Mouse (Mus musculus) lung, postnatal 14 days (tissue): ENCODE data around the gene Prss12.
"Not testable (repeated sequence)": the region's sequence is repeated elsewhere in the genome, so short reads cannot be mapped to it uniquely, and the experiment has no call there.

Experiments used
- DNase-seq: peaks from one replicate; pipeline ENCODE4 v3.0.0; 2021

Prss12 gene

DNA sequence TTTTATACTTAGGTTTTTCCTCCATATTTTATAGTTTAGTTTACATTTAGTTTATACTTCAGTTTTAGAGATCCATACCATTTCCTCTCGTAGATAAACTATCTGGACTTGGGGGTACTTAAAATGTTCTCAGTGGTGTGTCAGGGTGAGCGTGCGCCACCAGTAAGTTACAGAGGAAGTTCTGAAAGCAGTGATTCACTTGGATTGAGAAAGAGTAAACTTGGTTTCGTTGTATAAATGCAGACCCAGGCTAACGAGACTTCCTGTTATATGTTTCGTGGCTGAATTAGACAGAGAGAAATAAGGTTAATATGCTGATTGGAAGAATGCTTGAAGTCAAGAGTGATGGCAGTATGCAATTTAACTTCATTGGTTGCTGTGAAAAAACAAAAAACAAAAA, 34.6 kb downstream of the Prss12 start:
- no peak for DNase-seq

DNA sequence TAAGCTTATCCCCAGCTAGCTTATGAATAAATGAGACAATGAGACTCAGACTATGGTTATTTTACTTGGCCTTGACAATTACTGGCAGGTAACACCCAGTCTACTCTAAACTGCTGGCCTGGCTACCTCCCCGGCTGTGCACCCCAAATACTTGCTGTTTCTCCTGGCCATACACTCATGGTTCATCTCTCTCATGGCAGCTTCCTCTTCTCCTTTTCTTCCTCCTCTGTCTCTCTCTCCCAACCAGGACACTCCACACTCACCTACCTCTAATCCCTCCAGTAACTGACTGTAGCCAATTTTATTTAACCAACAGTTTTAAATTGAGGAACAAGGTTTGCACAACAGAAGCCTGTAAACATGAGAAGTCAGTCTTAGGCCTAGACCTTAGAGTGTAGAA, 45.1 kb downstream of the Prss12 start:
- DNase-seq = no peak

DNA sequence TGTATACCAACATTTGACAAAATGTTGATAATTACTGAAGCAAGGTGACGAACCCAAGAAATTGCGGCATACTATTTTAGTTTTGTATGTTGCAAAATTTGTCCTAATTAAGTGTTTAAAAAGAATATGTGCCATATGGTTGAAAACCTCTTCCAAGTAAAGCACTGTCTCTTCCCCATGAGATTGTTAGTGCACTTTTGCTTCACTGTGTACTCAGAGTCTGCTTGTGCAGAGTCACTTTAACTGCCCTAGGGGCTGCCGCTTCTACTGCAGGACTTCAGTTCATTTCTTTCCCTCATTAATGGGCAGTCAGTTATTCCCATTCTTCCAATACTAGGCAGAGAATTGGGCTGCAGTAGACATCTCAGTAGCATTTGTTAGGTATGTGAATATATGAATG, 46.5 kb downstream of the Prss12 start:
- no peak for DNase-seq

DNA sequence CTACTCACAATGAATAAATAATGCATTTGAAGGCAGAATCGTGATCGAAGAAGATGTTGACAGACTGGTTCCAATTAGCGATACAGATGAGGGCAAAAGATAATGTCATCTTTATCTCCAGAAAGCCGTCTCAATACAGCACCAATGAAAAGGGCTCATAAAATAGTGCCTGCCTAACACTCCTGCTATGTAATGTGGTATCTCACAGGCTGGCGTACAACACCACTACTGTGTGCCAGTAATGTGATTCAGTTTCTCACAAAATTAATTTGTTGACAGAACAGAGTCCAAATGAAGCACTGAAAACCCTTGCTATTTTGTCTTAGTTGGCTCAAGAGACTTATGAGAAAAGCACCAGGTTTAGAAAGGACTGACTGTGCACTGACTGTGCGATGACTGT, 48.4 kb downstream of the Prss12 start:
- no peak for DNase-seq

DNA sequence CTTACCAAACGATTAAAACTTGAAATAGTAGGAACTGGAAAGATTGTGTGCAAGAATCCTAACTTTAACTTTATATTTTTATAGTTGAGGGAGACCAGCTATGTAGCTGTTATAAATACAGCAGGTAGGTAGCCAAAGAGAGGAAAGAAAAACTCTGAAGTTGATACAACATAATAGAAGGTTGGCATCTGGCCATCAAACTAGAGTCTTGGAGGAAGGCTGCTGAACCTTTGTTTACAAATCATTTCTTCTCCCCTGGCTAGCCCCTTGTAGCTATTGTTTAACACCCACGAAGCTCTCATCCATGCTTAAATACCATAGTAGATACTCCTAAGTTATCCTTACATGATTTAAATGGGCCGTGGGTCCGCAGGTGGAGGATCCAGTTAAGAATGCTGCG, 52.1 kb downstream of the Prss12 start:
- no peak for DNase-seq

DNA sequence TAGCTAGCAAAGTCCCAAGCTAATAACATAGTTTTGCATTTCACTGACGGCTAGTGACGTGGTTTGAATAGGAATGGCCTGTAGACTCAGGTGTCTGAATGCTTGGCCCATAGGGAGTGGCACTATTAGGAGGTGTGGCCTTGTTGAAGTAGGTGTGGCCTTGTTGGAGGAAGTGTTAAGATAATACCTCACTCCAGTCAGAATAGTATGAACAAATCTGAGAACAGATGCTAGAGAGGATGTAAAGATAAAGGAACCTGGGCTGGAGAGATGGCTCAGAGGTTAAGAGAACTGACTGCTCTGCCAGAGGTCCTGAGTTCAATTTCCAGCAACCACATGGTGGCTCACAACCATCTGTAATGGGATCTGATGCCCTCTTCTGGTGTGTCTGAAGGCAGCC, 55.1 kb downstream of the Prss12 start:
- not testable (repeated sequence) for DNase-seq

DNA sequence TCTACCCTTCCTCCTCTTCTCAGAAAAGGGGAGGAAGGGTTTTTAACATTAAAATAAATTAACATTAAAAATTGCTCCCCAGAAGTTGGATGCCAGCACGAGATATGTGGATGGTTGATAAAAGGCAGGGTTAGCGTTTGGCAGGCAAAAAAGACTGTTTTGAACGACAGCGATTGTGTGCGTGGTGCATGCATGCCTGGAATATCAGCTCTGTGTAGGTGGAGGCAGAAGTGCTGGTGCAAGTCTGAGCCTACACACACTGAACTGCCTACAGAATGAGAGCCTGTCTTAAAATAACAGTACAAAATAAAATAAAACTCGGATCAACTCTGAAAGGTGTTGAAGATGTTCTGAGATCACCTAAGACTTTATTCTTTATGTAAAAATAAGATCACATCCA, 57.2 kb downstream of the Prss12 start:
- no peak for DNase-seq

DNA sequence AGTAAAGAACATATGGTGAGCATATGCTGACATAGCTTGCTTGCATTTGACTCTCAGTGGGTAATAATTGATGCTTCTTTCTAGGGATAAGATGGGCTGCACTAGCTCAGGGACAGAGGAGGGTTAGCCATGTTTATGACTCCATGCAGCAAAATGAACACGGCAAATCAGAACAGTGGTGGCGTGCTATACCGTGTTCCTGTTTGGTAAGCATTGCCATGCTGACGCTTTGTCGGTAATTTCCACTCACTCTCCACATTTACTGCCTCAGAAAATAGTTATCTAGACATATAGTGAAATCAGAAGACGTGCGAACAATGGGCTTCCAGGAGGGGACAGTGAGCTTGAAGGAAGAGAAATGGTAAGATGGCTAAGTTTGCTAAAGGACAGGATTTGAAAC, 58.1 kb downstream of the Prss12 start:
- no peak for DNase-seq

DNA sequence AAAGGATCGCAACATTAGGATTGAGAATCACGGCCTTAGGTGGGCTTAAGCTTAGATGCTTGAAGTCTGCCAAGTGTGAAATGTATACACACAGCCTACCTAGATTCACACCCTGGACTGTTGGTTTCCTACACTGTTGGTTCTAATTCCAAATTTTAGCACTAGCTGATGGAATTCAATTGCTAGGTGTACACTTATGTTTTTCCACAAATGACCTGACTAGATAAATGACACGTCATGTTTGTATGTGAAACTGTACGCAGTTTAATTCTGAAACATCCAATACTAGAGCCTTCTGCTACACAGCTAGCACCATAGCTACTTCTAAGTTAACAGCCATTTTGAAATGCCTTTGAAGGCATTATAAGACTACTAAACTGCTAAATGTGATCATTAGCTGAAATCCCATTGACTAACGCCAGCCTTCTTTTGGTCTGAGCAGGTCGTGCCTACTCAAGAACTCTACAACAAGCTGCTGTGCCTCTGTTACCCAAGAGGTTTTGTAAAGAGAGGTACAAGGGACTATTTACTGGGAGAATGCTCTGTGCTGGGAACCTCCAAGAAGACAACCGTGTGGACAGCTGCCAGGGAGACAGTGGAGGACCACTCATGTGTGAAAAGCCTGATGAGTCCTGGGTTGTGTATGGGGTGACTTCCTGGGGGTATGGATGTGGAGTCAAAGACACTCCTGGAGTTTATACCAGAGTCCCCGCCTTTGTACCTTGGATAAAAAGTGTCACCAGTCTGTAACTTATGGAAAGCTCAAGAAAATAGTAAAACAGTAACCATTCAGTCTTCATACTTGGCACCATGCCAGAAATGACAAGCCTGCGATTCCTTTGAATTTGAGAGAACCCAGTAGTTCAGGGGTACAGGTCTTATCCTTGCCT, 59.3 kb downstream of the Prss12 start:
- DNase-seq = no peak

DNA sequence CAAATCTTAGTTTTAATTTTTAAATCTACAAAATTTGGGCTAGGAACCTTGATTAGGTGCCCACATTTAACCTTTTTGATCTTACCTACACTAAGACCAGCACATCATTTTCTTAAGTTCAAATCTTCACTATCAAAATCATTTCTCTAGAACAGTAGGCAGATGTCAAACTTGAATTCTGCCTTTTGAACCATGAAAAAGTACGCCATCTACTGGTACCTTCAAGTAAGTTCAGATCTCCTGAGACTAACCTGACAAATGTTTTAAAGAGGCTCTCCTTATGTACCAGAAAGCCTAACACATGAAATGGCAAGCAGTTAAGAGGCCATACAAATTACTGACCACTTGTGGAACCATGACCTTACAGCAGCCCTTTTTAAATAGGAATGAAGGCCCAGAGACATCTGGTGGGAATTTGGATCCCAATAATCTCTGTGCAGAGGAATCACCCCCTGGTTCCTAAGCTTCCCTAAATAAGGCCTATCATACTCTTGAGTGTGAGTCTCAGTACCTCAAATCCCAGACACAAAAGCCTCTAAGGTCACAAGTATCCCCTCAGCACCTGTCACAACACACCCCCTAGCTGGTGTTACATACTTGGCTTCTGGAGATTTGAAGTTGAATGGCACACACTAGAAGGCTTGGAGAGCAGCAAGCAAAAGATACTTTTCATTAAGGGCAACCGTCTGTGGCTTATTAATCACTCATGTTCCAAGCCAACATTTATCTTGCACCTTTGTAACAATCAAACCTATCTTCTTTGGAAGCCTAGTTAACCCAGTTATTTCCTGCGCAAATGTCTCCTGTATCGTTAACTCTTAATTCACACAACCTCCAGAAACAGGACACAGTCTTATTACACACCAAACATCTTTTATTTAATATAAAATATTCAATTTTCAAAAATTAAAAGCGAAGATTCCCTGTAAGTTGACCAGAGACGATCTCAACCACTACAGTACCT, 60.3 kb downstream of the Prss12 start:
- no peak for DNase-seq

DNA sequence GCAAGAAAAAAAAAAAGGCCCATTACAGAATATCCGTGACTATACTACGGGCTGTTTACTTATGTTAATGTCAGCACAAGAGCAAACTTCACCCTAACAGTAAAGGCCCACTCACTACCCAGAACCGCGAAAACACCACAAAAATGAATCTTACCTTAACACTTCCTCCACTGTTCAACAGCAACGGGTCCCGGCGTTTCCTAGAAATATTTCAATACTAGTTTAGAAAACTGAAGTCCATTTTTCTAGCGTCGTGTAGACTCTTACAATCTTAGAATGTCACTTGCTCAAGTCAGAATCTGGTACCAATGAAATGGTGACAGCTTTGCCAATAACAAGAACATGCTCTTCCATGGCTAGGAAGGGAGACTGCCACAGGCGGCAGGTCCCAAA, 60.9 kb downstream of the Prss12 start:
- no peak for DNase-seq

DNA sequence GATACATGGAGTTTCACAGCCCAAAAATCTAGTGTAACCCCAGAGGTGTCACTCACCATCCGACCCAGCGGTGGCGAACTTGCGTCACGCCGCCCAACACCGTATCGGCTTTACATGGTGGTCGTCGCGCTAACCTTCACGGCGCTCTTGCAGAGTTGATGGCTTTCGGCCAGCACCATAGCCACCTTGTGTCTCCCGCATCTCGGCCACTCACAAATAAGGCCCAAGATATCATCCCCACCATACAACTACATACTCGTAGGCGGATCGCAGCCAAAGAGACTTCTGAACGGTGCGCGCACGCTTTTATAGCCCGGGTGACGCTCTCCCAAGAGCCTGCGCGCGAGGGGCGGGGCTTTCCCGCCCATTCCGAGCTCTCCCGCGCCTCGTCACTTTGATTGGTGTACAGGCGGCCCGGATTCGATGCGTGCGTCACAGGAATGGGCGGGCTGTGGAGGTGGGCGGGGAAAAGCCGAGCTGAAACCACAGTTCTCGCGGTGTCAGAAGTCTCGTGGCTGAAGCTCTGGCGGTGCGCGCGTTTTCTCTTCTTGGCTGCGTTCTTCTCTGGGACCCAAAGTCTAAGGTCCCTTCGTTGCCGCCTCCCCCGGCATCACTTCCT, 61.5 kb downstream of the Prss12 start:
- peak; percentile 99 for DNase-seq

DNA sequence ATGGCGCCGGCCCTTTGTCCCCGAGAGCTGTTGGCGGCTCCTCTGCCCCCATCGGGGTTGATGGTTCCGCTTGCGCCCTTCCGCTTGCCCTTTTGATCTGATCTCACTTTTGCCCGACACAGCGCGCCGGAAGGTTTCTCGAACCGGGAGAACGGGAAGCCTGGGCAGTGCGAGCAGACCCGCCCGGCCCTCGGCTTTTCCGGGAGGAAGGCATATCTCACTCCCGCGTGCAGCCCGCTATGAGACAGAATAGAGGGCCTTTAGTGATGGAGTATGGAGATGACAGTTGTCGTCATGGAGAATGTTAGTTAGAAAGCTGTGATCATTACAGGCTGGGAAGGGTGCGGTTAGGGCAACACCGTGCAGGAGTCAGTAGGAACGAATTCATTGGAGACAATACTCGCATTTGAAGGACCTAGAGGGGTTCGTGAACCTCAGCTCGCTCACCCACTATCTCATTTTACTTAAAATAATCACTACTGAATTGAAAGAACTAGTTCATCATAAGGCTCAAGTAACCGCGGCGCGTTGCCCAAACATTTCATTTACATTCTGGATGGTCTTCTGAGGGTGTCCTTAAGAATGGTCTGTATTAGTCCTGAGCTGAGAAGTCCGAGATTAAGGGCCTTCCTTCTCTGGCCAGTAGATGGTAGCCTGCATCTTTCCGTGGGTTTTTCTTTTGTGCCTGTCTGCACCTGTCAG, 62.1 kb downstream of the Prss12 start:
- no peak for DNase-seq

DNA sequence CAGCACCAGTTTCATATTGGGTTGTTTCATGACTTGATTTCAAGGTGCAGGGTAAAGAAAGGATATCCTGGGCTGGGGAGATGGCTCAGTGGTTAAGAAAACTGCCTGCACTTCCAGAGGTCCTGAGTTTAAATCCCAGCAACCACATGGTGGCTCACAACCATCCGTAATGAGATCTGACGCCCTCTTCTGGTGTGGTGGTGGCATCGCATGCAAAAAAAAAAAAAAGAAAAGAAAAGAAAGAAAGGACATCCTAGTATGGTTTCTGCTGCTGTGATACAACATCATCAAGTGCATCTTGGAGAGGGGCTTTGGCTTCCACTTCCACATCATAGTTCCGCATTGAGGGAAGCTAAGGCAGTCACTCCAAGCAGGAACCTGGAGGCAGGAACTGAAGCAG, 65.1 kb downstream of the Prss12 start:
- no peak for DNase-seq

DNA sequence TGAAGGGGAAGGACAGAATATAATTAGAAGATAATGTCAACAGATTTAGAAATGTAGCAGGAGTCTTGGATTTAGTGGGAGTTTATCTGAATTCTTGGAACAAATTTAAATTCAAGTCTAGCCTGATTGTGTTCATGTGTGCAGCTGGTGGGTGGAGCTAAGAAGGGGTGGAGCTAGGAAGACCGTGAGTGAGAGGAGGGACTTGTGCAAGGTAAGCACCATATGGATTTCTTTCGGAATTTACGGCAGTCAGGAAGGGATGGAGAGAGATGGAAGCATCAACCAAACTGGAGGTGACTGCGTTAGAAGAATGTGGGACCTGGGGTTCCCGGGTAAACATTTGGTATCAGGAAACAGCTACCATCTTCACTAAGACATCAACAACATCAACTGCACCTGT, 68.2 kb downstream of the Prss12 start:
- no peak for DNase-seq

DNA sequence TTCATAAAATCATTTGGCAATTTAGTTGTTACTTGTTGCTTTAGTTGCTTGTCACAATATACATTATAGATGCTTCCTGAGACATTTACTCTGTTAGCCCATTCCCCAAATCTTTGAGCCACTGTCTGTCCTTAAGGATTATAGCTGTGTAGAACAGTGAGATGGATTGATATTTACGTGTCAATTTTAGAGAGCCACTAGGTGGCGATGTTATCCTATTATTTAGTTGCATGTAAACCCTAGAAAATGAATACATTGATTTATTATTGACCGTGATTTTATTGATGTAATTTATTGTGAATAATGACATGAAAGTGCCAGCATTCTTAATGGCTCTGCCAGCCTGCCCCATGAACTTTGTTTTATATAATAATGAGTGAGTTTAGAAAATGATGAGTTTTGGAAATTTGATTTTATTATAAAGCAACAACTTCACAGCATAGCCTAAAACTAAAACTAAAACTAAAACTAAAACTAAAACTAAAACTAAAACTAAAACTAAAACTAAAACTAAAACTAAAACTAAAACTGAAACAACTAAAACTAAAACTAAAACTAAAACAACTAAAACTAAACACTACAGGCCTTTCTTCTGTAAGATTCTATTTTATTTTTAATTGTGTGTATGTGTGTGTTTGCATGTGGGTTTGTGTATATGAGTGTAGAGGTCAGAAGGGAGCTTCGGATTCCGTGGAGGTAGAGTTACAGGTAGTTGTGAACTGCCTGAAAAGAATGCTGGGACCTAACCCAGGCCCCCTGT, 69.1 kb downstream of the Prss12 start:
- peak; percentile 74 for DNase-seq

DNA sequence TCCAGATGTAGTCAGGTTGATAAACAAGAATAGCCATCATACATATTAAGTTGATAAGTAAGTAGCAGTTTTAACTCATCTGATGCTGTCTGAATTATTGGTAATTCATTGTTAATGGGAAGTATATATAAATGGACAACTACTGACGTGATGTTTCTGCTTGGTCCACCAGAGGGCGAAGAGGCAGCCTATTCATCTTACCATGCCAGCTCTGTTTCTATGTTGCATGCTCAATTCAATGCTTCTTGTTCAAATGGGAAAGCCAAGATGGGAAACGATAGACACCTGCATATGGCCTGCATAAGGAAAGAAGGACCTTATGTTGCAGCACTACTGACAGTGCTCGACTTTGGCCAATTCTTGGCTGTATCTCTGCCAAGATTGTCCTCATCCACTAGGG, 70.1 kb downstream of the Prss12 start:
- DNase-seq = peak; percentile 55

DNA sequence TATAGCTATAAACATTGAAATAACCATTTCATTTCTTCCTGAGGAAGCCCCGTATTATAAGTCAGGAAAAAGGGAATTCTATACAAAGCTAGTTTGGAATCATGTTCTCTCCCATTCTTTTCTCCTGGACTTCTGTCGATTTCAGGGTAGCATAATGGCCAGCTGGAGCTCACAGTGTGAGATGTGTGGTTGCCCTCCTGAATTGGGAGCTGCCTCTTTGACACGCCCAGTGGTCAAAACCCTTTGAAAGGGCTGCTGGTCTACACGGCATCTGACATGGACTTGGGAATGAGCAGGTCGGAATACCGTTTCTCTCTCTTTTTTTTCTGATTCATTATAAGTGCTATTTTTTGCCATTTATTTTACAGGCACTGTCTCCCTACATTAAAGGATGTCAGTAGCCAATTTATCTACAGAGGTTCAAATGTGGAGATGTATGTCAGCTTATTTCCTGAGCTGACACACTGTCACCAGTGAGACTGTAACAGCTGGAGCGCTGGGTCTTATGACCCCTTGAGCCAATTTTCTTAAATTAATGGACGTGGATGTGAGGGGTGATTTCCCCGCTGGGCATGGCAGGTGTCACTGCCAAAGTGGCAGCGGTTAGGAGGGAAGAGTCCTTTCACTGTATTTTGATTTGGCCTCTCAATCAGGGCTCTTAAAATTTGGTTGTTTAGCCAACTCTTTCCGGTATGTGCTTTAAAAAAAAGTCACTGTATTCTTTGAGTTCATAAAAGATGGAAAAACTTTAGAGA, 79.8 kb downstream of the Prss12 start:
- no peak for DNase-seq

DNA sequence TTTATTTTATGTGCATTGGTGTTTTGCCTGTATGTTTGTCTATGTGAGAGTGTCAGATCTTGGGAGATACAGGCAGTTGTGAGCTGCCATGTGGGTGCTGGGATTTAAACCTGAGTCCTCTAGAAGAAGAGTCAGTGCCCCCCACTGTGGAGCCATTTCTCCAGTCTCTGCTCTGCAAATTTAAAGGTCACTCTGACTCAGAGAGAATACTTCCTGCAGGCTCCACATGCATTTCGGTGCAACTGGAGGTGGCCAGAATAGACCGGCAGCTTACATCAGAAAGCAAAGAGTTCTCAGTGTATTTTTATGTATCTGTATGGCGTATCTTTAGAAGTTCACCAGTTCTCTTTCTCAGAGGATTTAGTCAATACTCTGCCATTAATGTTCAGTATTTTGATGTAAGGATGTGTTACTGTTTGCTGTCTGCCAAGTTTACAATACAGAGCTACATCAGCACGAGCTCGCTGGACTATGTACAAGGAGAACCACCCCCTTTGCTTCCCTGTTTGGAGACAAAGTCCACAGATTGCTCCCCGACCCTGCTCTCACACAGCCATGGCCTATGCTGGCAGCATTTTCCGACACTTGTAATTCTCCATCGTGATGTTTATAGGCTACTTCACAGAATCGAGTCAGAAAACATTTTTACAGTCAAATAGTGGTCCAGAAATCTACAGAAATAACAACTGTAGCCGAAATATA, 81.2 kb downstream of the Prss12 start:
- DNase-seq = no peak

DNA sequence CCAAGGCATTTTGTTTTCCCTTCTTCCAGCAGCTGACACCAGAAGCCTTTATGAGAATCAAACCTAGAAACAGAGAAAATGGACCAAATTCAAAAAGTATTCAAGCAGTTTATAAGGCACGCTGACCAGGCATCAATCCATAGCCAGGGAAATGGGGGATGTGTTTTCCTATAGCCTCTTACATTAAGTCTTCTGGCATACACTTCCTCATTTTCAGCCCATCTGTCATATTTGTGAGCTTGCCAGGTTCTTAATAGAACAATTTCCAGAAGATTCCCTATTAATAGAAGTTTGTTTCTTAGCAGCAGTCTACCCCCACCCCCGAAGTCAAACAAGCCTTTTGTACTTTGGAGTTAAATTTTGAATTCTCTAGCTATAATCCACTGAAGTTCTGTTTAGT, 84.4 kb downstream of the Prss12 start:
- no peak for DNase-seq

DNA sequence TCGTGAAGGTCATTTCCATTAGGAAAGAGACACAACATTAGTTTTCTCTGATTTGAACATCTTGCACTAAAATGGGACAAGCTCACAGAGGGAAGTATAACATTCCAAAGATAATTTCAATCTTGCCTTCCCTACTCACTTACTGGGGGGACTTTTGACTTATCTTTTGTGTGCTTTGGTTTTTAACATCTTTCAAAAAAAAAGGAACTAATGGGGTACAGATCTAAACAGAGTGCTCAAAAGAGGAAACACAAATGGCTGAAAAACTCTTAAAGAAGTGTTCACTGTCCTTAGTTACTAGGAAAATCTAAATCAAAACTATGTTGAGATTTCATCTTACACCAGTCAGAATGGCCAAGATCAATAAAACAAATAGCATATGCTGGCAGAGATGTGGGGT, 90.6 kb downstream of the Prss12 start:
- no peak for DNase-seq
